Mouse (Mus musculus) intestine, embryonic 16.5 days (tissue): Measurements from ENCODE around the gene Flot2. TPM values are rescaled to one million over a fixed set of nuclear protein-coding genes. Genes with fewer than 3 reads are reported as not detected.

ENCODE experiments used
- ATAC-seq: fragments of 200-750 bp; cut with Nextera tagmentation; 2 replicates; pipeline ENCODE4 v1.8.0; 2017; ENCODE audit warnings: moderate TSS enrichment, moderate library complexity
- H3K27ac ChIP-seq: fragments of 300-500 bp; sonication (generic); 2 replicates; pipeline ENCODE4 v1.5.1; 2014; ENCODE audit warnings: mild to moderate bottlenecking, low read length
- H3K27me3 ChIP-seq: fragments of 300-500 bp; sonication (generic); replicated peaks from 2 replicates; pipeline ENCODE4 v1.6.1; 2014; ENCODE audit warnings: low read length, control low read depth, mixed read lengths; ENCODE audit not compliant: control insufficient read depth, insufficient read depth
- H3K36me3 ChIP-seq: fragments of 300-500 bp; sonication (generic); 2 replicates; pipeline ENCODE4 v1.6.1; 2014; ENCODE audit warnings: low read length, control low read depth; ENCODE audit not compliant: control insufficient read depth, insufficient read depth
- H3K4me1 ChIP-seq: fragments of 300-500 bp; sonication (generic); 2 replicates; pipeline ENCODE4 v1.6.1; 2014; ENCODE audit warnings: low read length, control low read depth, mixed read lengths; ENCODE audit not compliant: control insufficient read depth, insufficient read depth
- H3K4me2 ChIP-seq: fragments of 300-500 bp; sonication (generic); 2 replicates; pipeline ENCODE4 v1.6.1; 2014; ENCODE audit warnings: low read depth, low read length, control low read depth
- H3K4me3 ChIP-seq: fragments of 300-500 bp; sonication (generic); 2 replicates; pipeline ENCODE4 v1.5.1; 2014; ENCODE audit warnings: mild to moderate bottlenecking, low read length
- H3K9ac ChIP-seq: fragments of 300-500 bp; sonication (generic); 2 replicates; pipeline ENCODE4 v1.6.1; 2014; ENCODE audit warnings: low read depth, low read length
- H3K9me3 ChIP-seq: fragments of 300-500 bp; sonication (generic); 2 replicates; pipeline ENCODE4 v1.6.1; 2016; ENCODE audit warnings: low read length, control low read depth; ENCODE audit not compliant: control insufficient read depth
- WGBS: fragments of 180-500 bp; shearing (Covaris S2); extraction: QIAGEN DNeasy Blood & Tissue Kit; methylation state at CpG from one replicate; pipeline ENCODE4 v1.1.7; 2014; 5-methylcytosine and 5-hydroxymethylcytosine counted together
- polyA plus RNA-seq: library from polyadenylated mRNA; unstranded; fragments of >200 nt; fragmentation: Nextera tagmentation; extraction: Ambion mirVana; gene quantifications from 2 replicates; pipeline ENCODE4 v1.2.1, GENCODE M21; 2015

The Flot2 gene
- 37.8 and 40.9 TPM in 2 replicates for polyA plus RNA-seq

DNA sequence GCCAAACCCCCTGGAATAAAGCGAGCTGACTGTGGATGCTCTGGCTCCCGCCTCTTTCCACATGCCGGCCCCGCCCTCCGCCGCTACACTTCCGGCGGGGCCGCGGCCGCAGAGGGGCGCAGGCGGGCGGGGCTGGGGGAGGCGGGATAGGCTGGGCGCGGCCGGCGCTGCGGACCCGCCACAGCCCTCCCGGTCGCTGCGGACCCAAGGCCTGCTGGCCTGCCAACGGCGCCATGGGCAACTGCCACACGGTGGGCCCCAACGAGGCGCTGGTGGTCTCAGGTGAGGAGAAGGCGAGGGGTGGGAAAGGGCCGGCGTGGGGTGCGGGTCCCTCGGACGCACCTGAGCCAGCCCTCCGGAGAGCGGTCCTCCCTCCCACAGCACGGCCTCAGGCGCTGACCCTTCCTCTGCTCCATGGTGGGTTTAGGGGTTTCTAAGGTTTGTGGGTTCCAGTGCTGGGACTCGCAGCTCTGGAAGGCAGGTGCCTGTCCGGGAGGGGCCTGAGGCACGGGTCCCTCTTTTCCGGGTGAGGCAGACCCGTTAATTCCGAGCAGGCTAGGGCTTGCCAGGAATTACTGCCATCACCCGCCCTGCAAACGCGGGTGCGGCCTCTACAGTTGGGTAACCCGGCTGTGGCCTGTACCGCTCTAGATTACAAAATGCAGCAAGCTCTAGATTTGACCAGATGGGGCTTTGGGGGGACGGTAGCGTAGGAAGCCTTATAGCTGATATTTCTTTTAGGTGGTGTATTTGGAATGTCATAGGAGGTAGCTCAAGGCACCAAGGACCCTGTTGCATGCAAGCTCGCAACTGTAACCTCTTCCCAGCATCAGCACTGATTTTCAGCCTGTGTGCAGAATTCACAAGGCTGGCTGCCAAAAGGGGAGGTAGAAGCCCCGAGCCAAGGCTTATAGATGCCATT, at the start of gene Flot2:
Gene Flot2 (plus strand): TSS at position 101 of the 922 bp plus-strand sequence.
- Histone ChIP-seq H3K27ac (peak within 1 kb of the TSS; percentile 72), H3K27me3 (no peaks in the 10 kb centered on the region), H3K36me3 (no peaks in the 10 kb centered on the region), H3K9ac (peak within 1 kb of the TSS; percentile 88), H3K4me2 (peak within 1 kb of the TSS; percentile 89), H3K4me1 (peaks cover 12% of the 10 kb centered on the region), H3K4me3 (peak within 1 kb of the TSS; percentile 79), H3K9me3 (no peaks in the 10 kb centered on the region)
- 2% methylated on average over 51 of the region's 55 CpGs for WGBS
- peak; percentile 88 for ATAC-seq

DNA sequence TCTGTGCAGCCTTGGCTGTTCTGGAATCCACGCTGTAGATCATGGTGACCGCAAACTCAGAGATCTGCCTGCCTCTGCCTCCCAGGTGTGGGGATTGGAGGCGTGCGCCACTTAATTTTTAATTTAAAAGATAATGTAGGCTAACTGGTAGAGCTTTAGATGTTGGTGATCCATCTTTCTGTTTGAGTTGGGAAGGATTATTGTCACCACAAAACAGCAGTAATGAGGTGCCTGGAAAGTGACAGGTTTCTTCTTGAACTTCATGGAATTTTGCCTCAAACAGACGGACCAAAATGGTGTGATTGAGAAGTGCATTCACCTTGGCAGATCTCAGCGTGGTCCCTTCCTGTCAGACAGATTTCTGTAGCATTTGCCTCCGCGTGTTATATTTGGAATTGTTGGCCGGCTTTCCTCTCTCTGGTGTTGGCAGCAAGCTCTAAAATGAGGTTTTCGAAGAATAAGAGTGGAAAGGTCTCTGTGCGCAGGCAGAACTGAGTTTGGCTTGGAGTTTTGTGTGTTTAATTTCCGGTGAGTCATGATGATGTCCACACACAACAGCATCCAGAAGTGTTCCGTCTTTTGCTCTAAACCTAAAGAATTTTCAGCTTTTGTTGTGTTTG, 48.5 kb upstream of the Flot2 start:
- Histone ChIP-seq H3K4me3 (no peak overlapping the region), H3K4me1 (peaks cover 7% of the 10 kb centered on the region), H3K9me3 (no peaks in the 10 kb centered on the region), H3K27me3 (no peaks in the 10 kb centered on the region), H3K36me3 (peaks cover 13% of the 10 kb centered on the region; the same call in 1 of the 2 replicates), H3K27ac (no peak overlapping the region), H3K9ac (no peak overlapping the region), H3K4me2 (no peak overlapping the region)
- no peak for ATAC-seq
- WGBS, result 89% methylated on average over 13 of the region's 13 CpGs

DNA sequence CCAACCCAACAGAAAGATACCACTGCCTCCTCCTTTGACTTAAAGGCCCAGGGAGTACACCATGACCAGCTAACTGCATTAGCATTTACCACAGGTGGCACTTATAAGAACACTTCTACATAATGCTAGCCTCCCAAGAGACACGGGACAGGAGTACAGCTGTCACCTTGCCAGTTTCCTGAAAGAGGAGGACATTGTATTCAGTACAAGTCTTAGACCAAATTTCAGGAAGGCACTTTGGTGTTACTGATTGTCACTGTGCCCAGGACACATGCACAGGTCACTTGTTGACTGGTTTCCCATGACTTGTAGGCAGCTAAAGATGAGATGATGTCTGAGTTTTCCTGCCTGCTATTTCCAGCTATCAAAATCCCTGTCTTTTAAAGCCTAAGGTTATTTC, 42.2 kb upstream of the Flot2 start:
- 76% methylated on average over 1 of the region's 1 CpGs for WGBS
- H3K36me3 ChIP-seq, result 0 out of 2 replicates have a peak, but pooled peaks cover 4% of the 10 kb centered on the region

DNA sequence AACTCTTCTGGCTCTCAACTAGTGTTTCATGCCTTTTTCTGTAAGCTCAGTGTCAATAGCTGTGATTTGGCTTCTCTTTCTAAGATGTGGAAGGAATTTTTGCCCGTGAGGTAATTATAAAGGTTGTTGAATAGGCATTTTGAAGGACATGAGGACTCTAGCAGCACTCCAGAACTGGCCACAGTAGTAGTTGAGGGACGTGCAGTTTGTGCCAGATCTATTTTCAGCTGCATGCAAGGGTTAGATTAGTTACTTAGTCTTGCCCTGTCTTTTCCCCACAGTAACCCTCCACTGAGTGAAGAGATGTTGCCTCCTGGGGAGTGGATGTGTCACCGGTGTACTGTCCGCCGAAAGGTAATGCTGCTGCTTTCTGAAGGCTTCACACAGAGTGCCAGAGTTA, 31.3 kb upstream of the Flot2 start:
- 96% methylated on average over 5 of the region's 5 CpGs for WGBS
- no peaks in the 10 kb centered on the region for H3K4me1 ChIP-seq
- no peak overlapping the region for H3K27ac ChIP-seq
- H3K4me3 ChIP-seq, result no peak overlapping the region
- no peak overlapping the region for H3K9ac ChIP-seq
- H3K4me2 ChIP-seq, result no peak overlapping the region
- peaks cover 19% of the 10 kb centered on the region for H3K36me3 ChIP-seq
- no peaks in the 10 kb centered on the region for H3K9me3 ChIP-seq
- H3K27me3 ChIP-seq, result no peaks in the 10 kb centered on the region
- ATAC-seq, result no peak

More for the DNA sequence above, 42.2 kb upstream of the Flot2 start:
- Histone ChIP-seq H3K9me3 (no peaks in the 10 kb centered on the region), H3K27ac (no peak overlapping the region), H3K4me3 (no peak overlapping the region), H3K4me2 (no peak overlapping the region), H3K4me1 (no peaks in the 10 kb centered on the region), H3K27me3 (no peaks in the 10 kb centered on the region), H3K9ac (no peak overlapping the region)
- no peak for ATAC-seq

DNA sequence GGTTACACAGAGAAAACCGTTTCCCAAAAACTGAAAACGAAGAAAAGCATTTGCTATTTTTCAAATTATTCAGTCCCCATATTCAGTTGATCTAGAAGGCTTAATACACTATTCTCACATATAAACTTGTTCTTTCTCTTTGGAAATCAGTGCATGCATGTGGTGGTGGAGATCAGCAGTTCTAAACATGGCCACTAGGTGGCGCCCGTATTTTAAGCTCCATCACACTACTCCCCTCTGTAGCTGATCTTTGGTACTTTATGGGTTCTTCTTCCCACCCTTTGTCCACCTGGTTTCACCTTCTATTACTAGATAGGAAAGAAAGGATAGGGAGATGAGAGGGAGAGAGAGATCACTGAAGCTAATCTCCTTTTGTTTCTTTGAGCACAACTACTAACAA, 18.1 kb upstream of the Flot2 start:
- Histone ChIP-seq H3K27ac (no peak overlapping the region), H3K4me2 (no peak overlapping the region), H3K4me1 (no peaks in the 10 kb centered on the region), H3K9ac (no peak overlapping the region), H3K27me3 (no peaks in the 10 kb centered on the region), H3K36me3 (peaks cover 25% of the 10 kb centered on the region), H3K4me3 (no peak overlapping the region), H3K9me3 (no peaks in the 10 kb centered on the region)
- ATAC-seq, result peak; percentile 77
- 15% methylated on average over 4 of the region's 4 CpGs for WGBS

DNA sequence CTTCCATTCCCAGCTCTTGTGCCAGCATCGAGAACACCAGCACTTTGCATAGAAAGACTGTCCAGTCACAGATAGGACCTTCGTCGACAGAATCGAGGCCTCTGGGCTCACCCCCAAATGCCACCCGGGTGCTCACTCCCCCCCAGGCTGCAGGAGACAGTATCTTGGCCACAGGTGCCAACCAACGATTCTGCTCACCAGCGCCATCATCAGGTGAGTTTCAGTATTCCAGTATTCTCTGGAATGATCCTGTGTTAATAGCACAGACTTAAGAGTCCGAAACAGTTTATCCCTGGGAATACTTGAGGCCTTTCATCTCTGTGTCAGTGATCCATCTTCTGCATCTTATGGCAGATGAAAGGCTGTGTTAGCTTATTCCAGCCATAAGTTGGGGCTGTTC, 14.1 kb upstream of the Flot2 start:
- Histone ChIP-seq H3K9me3 (no peaks in the 10 kb centered on the region), H3K36me3 (peaks cover 22% of the 10 kb centered on the region), H3K4me1 (no peaks in the 10 kb centered on the region), H3K27ac (no peak overlapping the region), H3K4me2 (no peak overlapping the region), H3K4me3 (no peak overlapping the region), H3K9ac (no peak overlapping the region), H3K27me3 (no peaks in the 10 kb centered on the region)
- ATAC-seq, result no peak
- WGBS, result 83% methylated on average over 8 of the region's 8 CpGs

DNA sequence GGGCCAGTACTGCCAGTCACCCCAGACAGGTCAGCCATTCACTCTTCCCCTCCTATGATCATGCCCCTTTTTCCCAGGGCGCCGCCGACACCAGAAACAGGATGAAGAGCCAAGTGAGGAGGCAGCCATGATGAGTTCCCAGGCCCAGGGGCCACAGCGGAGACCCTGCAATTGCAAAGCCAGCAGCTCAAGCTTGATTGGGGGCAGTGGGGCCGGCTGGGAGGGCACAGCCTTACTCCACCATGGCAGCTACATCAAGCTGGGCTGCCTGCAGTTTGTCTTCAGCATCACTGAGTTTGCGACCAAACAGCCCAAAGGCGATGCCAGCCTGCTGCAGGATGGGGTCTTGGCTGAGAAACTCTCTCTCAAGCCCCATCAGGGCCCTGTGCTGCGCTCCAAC, 8.5 kb upstream of the Flot2 start:
- H3K4me3 ChIP-seq, result no peak overlapping the region
- no peak for ATAC-seq
- H3K27ac ChIP-seq, result no peak overlapping the region
- H3K9ac ChIP-seq, result no peak overlapping the region
- no peaks in the 10 kb centered on the region for H3K9me3 ChIP-seq
- H3K36me3 ChIP-seq, result peaks cover 17% of the 10 kb centered on the region
- no peaks in the 10 kb centered on the region for H3K27me3 ChIP-seq
- H3K4me1 ChIP-seq, result peaks cover 11% of the 10 kb centered on the region
- 90% methylated on average over 8 of the region's 8 CpGs for WGBS
- no peak overlapping the region for H3K4me2 ChIP-seq

DNA sequence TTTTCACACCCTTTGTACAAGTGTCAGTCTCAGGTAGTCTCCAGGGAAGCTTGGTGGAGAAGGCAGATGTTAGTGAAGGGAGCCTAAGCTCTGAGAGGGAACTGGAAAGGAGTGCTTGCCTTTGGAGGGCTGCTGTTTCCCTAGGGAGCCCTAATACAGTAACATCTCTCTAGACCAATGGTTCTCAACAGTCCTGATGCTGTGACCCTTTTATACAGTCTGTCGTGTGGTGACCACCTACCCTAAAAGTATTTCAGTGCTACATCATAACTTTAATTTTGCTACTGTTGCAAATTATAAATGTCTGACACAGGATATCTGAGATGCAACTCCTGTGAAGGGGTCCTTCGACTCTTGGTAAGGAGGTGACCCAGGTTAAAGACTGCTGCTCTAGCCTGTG, 7.1 kb upstream of the Flot2 start:
- Histone ChIP-seq H3K4me2 (no peak overlapping the region), H3K9ac (no peak overlapping the region), H3K27ac (no peak overlapping the region), H3K4me1 (peaks cover 11% of the 10 kb centered on the region), H3K36me3 (peaks cover 14% of the 10 kb centered on the region; the same call in 1 of the 2 replicates), H3K4me3 (no peak overlapping the region), H3K9me3 (no peaks in the 10 kb centered on the region), H3K27me3 (no peaks in the 10 kb centered on the region)
- 70% methylated on average over 2 of the region's 2 CpGs for WGBS
- no peak for ATAC-seq

DNA sequence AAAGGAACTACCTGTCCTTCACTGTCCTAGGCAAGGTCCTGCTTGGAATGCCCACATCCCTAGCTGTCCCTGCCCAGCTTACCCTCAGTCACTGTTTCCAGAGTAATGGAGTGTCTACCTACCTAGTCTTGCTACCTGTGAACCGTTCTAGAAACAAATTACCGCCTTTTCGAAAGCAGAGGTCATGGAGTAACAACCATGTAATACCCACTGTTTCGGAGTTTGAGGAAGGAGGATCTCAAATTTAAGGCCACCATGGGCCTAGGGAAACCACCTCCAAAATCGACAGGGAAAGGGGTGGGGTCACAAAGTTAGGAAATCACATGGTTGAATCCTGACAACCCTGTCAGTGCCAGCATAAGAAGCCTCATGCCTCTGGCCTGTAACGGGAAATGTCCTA, 6.3 kb upstream of the Flot2 start:
- H3K4me1 ChIP-seq, result peaks cover 11% of the 10 kb centered on the region
- H3K4me2 ChIP-seq, result peak overlapping the region; percentile 94
- WGBS, result 36% methylated on average over 6 of the region's 6 CpGs
- no peaks in the 10 kb centered on the region for H3K9me3 ChIP-seq
- ATAC-seq, result no peak; the same call in 1 of the 2 replicates
- peaks cover 14% of the 10 kb centered on the region; the same call in 1 of the 2 replicates for H3K36me3 ChIP-seq
- peak overlapping the region; percentile 85; the same call in 1 of the 2 replicates for H3K9ac ChIP-seq
- peak overlapping the region; percentile 73; the same call in 1 of the 2 replicates for H3K4me3 ChIP-seq
- no peak overlapping the region for H3K27ac ChIP-seq
- no peaks in the 10 kb centered on the region for H3K27me3 ChIP-seq
